In the genomic region with DNA sequence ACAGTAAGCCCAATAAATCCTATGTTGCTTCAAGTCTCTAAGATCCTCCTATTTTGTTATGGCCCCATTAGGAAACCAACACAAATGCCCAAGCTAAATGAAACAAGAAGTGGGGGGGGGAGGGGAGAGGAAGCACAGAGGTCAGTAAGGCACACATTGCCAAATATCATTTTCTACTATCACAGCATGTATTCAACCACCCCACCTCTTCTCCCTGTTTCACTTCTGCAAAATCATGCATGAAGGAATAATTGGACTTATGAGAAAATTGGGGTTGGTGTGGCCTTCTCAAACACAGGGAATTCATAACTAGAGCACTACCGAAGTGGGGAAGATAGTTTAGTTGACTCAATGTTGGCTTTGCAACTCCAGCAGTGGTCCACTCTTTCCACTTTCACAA, we compare ENCODE assay signal across 22 mouse cellular contexts.
DNase-seq lines count a peak whose midpoint lies in the region; ATAC-seq and TF ChIP-seq lines count a peak whose summit lies in the region.
"Had no signal": no experiment of that assay in that cellular context is flagged by ENCODE, and none has a peak within 500 bp of the region (broad histone marks: within the 10 kb centered on the region; RNA-seq: fewer than 3 reads in every experiment).

No protein-coding gene starts in this region.

- peak overlapping the region; percentile 27; the same call in 1 of the 2 replicates for H3K27ac ChIP-seq in liver, adult 2 months (replicated peaks; ENCODE audit: insufficient read depth, low read depth, low read length)
- H3K27ac ChIP-seq in liver, embryonic 12.5 days = no peak overlapping the region
- peak overlapping the region; percentile 79 for H3K27ac ChIP-seq in brown adipose tissue, adult 24 weeks (replicated peaks; ENCODE audit: low read depth, low read length)
- no peak overlapping the region for H3K27ac ChIP-seq in lung, postnatal 0 days (ENCODE audit: low read length)
- H3K27ac ChIP-seq: forebrain, embryonic 10.5 days; heart, embryonic 10.5 days; hindbrain, embryonic 15.5 days; midbrain, embryonic 13.5 days had no signal

- TF ChIP-seq EP300 in lung, postnatal 0 days (IDR thresholded peaks at IDR 0.05) = no peak

- no peaks in the 10 kb centered on the region for H3K27me3 ChIP-seq in liver, adult 2 months (ENCODE audit: control insufficient read depth, insufficient read depth, low read length)
- no peaks in the 10 kb centered on the region for H3K27me3 ChIP-seq in liver, embryonic 12.5 days (replicated peaks)
- no peaks in the 10 kb centered on the region for H3K27me3 ChIP-seq in lung, postnatal 0 days (replicated peaks; ENCODE audit: insufficient read depth, low read length)
- H3K27me3 ChIP-seq: hindbrain, embryonic 15.5 days; megakaryocyte, embryonic 14.5 days; midbrain, embryonic 13.5 days had no signal

- no peak for ATAC-seq in liver, embryonic 12.5 days
- ATAC-seq in lung, postnatal 0 days = no peak
- ATAC-seq: forebrain, embryonic 16.5 days; midbrain, embryonic 13.5 days had no signal

- H3K9ac ChIP-seq in liver, adult 2 months (ENCODE audit: low read depth, low read length) = no peak overlapping the region
- no peak overlapping the region for H3K9ac ChIP-seq in liver, embryonic 12.5 days
- no peak overlapping the region for H3K9ac ChIP-seq in lung, postnatal 0 days (replicated peaks; ENCODE audit: low read depth)
- H3K9ac ChIP-seq: hindbrain, embryonic 15.5 days; midbrain, embryonic 13.5 days had no signal

- peaks cover 24% of the 10 kb centered on the region for H3K4me1 ChIP-seq in liver, adult 2 months (ENCODE audit: control insufficient read depth, insufficient read depth, low read length)
- H3K4me1 ChIP-seq in liver, embryonic 12.5 days = peaks cover 12% of the 10 kb centered on the region
- H3K4me1 ChIP-seq in brown adipose tissue, adult 24 weeks (ENCODE audit: control insufficient read depth, insufficient read depth, insufficient read length, low read length) = no peaks in the 10 kb centered on the region
- H3K4me1 ChIP-seq in lung, postnatal 0 days (ENCODE audit: insufficient read depth, low read depth, low read length) = peaks cover 10% of the 10 kb centered on the region; the same call in 1 of the 2 replicates
- H3K4me1 ChIP-seq: midbrain, embryonic 13.5 days had no signal

- no peak for TF ChIP-seq POLR2A in liver, adult 2 months (IDR thresholded peaks at IDR 0.05; ENCODE audit: extremely low read depth, insufficient read depth, low read length)

- no peaks in the 10 kb centered on the region for H3K9me3 ChIP-seq in liver, embryonic 12.5 days (replicated peaks)
- H3K9me3 ChIP-seq in lung, postnatal 0 days (ENCODE audit: low read length) = no peaks in the 10 kb centered on the region
- H3K9me3 ChIP-seq: forebrain, embryonic 10.5 days; heart, embryonic 10.5 days; hindbrain, embryonic 15.5 days; midbrain, embryonic 13.5 days had no signal

- DNase-seq in liver, adult 2 months (ENCODE audit: extremely low read depth, low read depth, low spot score) = peak; percentile 47
- peak; percentile 64 for DNase-seq in A20 (ENCODE audit: low read depth, low spot score)
- DNase-seq in monocyte, adult 2 months (ENCODE audit: low read depth in 1 of 2, low spot score in 2 of 2) = peak; percentile 16 to 55
- DNase-seq in lung, postnatal 0 days (ENCODE audit: low spot score) = no peak
- DNase-seq in gastrocnemius, postnatal 10 days = no peak
- DNase-seq in thymus, postnatal 10 days (ENCODE audit: low spot score in 2 of 2) = no peak
- DNase-seq: cerebellum, adult 11 months; cerebellum, adult 9-11 months; kidney, adult 8-10 months; kidney, postnatal 14 days; lung, postnatal 10 days; right cerebral cortex, adult 18-20 months; right cerebral cortex, postnatal 4 days; thymus, adult 2 months had no signal

- WGBS in liver, adult 2 months = 100% methylated on average over 1 of the region's 1 CpGs
- WGBS in liver, embryonic 12.5 days (ENCODE audit: insufficient replicate concordance) = 65% methylated on average over 1 of the region's 1 CpGs
- WGBS in lung, postnatal 0 days = 85% methylated on average over 1 of the region's 1 CpGs

- no peaks in the 10 kb centered on the region for H3K79me2 ChIP-seq in liver, adult 2 months (ENCODE audit: control insufficient read depth, insufficient read depth, low read length)

- no peak overlapping the region for H3K4me2 ChIP-seq in liver, embryonic 12.5 days
- H3K4me2 ChIP-seq in lung, postnatal 0 days (replicated peaks; ENCODE audit: low read depth, low read length) = no peak overlapping the region
- H3K4me2 ChIP-seq: hindbrain, embryonic 15.5 days; midbrain, embryonic 13.5 days had no signal

- no peaks in the 10 kb centered on the region for H3K36me3 ChIP-seq in liver, adult 2 months (ENCODE audit: control insufficient read depth, insufficient read depth, low read length)
- H3K36me3 ChIP-seq in liver, embryonic 12.5 days = no peaks in the 10 kb centered on the region
- no peaks in the 10 kb centered on the region for H3K36me3 ChIP-seq in lung, postnatal 0 days (ENCODE audit: insufficient read depth, low read length)
- H3K36me3 ChIP-seq: forebrain, embryonic 10.5 days; heart, embryonic 10.5 days; hindbrain, embryonic 15.5 days; midbrain, embryonic 13.5 days had no signal

- no peak for TF ChIP-seq CTCF in liver, adult 2 months (IDR thresholded peaks at IDR 0.05; ENCODE audit: low read depth, low read length)
- no peak for TF ChIP-seq CTCF in lung, postnatal 0 days (IDR thresholded peaks at IDR 0.05)

- no peak overlapping the region for H3K4me3 ChIP-seq in liver, adult 2 months (ENCODE audit: insufficient read depth, low read depth, low read length)
- H3K4me3 ChIP-seq in liver, embryonic 12.5 days = no peak overlapping the region
- H3K4me3 ChIP-seq in brown adipose tissue, adult 24 weeks (ENCODE audit: insufficient read depth, low read depth, low read length) = no peak overlapping the region
- H3K4me3 ChIP-seq in lung, postnatal 0 days (ENCODE audit: low read depth, low read length) = no peak overlapping the region
- H3K4me3 ChIP-seq: forebrain, embryonic 10.5 days; heart, embryonic 10.5 days; hindbrain, embryonic 15.5 days; megakaryocyte, embryonic 14.5 days; midbrain, embryonic 13.5 days had no signal

Comparison
In these comparisons a context has a peak if more than half of its experiments do, and no peak if none do; other contexts are left out.
1. H3K27ac ChIP-seq: peak in liver, adult 2 months (single experiment) and brown adipose tissue, adult 24 weeks (single experiment); none in liver, embryonic 12.5 days (single experiment) and lung, postnatal 0 days (single experiment).
2. DNase-seq: peak in liver, adult 2 months (single experiment), A20 (single experiment) and monocyte, adult 2 months (2 of 2); none in lung, postnatal 0 days (single experiment), gastrocnemius, postnatal 10 days (single experiment) and thymus, postnatal 10 days (0 of 2).